Mouse (Mus musculus) naive thymus-derived CD4-positive, alpha-beta T cell, adult 5 months (primary cell): Measurements from ENCODE around the gene Sf3b6. TPM values are rescaled to one million over a fixed set of nuclear protein-coding genes. Genes with fewer than 3 reads are reported as not detected.

Experiments used
- polyA plus RNA-seq: library from polyadenylated mRNA; unstranded; fragments of 100-300 nt; shearing (Covaris generic); gene quantifications from one replicate; pipeline ENCODE4 v1.2.1, GENCODE M21; 2017

Gene Sf3b6
- 314 TPM for polyA plus RNA-seq

GRCm38 (mm10) chr12:4817361-4818101, at the start of gene Sf3b6:
Gene Sf3b6, plus strand, starts transcription at chr12:4817544.

DNA sequence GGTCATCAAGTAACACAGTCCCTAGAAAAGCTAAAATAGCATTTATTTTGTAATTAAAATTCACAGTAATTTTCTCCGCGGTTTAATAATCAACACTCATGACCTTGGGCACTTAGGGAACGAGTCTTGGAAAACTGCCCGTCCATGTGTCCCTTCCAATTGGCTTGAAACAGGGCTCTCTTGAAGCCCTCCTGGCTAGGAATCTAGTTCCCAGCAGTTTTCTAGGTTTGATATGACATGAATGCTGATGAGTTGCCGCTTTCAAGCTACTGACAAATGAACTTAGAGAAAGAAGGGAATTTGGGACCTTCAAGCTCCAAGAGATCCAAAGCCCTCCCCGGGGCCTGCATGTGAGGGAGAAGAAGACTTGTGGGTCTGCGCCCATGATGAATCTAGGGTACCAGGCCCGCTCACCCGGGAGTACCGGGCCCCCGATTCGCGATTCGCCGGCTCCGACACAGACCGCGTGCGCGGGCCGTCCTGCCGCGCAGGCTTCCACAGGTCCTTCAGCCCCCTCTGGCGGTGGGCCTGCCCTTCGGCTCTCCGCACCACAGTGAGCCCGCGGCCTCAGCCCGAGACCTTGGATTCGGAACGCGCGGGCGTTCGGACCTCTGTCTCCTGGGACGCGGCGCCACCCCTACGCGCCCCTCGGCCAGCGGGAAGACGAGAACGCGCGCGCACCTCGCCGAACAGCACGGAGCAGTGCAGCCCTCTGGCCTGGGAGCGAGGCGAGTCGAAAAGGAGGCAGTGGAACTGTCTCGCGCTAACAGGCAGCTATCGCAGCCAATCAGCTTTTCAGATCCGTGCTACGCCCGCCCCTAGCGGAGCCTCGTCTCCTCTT, 48.6 kb upstream of the Sf3b6 start, which contains the start of the genes Pfn4 and Fam228b:
Gene Pfn4 (plus strand): TSS at position 531 of the 841 bp plus-strand sequence.
Gene Fam228b (minus strand): TSS at position 776 of the 841 bp plus-strand sequence.

GRCm38 (mm10) chr12:4841392-4841887, 24.1 kb downstream of the Sf3b6 start, which contains the start of gene Fkbp1b:
Gene Fkbp1b, minus strand, starts transcription at chr12:4841591.

DNA sequence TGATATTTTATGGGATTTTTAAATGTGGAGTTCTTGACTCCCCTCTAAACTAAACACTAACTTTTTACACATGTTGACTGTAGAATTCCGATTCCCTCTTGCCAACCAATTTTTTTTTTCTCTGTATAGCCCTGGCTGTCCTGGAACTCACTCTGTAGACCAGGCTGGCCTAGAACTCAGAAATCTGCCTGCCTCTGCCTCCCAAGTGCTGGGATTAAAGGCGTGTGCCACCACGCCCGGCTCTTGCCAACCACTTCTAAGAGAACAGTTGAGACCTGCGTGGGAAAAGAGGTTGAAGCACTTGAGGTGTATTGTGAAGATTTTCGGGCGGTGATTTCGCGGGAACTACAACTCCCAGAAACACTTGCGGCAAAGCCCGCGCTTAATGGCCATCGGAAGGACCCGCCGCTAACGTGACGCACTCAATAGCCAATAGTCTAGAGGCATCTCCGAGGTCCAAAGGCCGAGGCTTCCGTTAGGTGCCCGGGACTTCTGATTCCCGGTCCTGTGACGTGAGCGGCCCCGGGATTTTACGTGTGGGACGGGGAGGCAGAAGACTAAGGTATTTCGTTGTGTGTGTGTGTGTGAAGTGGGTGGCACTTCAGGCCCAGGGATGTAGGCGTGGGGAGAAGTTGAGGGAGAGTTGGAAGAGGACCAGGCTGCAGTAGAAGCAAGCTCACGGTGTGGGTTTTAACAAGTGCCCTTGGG, 25.7 kb downstream of the Sf3b6 start, which contains the start of gene Wdcp:
Gene Wdcp (plus strand): TSS at position 414 of the 708 bp plus-strand sequence.

GRCm38 (mm10) chr12:4874161-4874927, 57.0 kb downstream of the Sf3b6 start, which contains the start of gene Mfsd2b:
Gene Mfsd2b, minus strand, starts transcription at chr12:4874359.

Other genes starting within 250 kb of the Sf3b6 start
- 206 TPM for gene Itsn2, start 224.9 kb upstream of the Sf3b6 start, polyA plus RNA-seq
- not detected for gene Gm3625, start 224.6 kb upstream of the Sf3b6 start, polyA plus RNA-seq
- 0.19 TPM for gene Fam228a, start 79.1 kb upstream of the Sf3b6 start, polyA plus RNA-seq
- gene Pfn4, start 48.5 kb upstream of the Sf3b6 start, polyA plus RNA-seq: not detected
- gene Fam228b, start 48.3 kb upstream of the Sf3b6 start, polyA plus RNA-seq: not detected
- gene Fkbp1b, start 24.0 kb downstream of the Sf3b6 start, polyA plus RNA-seq: not detected
- 9.2 TPM for gene Wdcp, start 25.8 kb downstream of the Sf3b6 start, polyA plus RNA-seq
- 0.32 TPM for gene Mfsd2b, start 56.8 kb downstream of the Sf3b6 start, polyA plus RNA-seq
- 58.2 TPM for gene Ubxn2a, start 90.2 kb downstream of the Sf3b6 start, polyA plus RNA-seq
- gene Atad2b, start 99.8 kb downstream of the Sf3b6 start, polyA plus RNA-seq: 60.1 TPM